Mouse (Mus musculus) heart, postnatal 0 days (tissue): ENCODE measurements around the gene Rraga. TPM values are rescaled to one million over a fixed set of nuclear protein-coding genes. Genes with fewer than 3 reads are reported as not detected.
A peak's percentile ranks its signal among the peaks of the same experiment; 100 is the strongest.
"Not testable (repeated sequence)": the region's sequence is repeated elsewhere in the genome, so short reads cannot be mapped to it uniquely, and the experiment has no call there.

Experiments
- ATAC-seq: fragments of 200-750 bp; cut with Nextera tagmentation; 2 replicates; pipeline ENCODE4 v1.8.0; 2017; ENCODE audit warnings: low read depth, moderate number of reproducible peaks, moderate library complexity; ENCODE audit not compliant: insufficient read depth
- DNase-seq: peaks from one replicate; pipeline ENCODE4 v3.0.0-alpha.2; 2016; ENCODE audit warnings: low spot score
- H3K27ac ChIP-seq: fragments of 300-500 bp; sonication (generic); 2 replicates; pipeline ENCODE4 v1.5.1; 2014; ENCODE audit warnings: low read depth, mild to moderate bottlenecking
- H3K27me3 ChIP-seq: fragments of 300-500 bp; sonication (generic); 2 replicates; pipeline ENCODE4 v1.6.1; 2014; ENCODE audit warnings: low read length, mixed read lengths; ENCODE audit not compliant: control insufficient read depth, insufficient read depth
- H3K36me3 ChIP-seq: fragments of 300-500 bp; sonication (generic); replicated peaks from 2 replicates; pipeline ENCODE4 v1.6.1; 2014; ENCODE audit warnings: low read length, mixed read lengths; ENCODE audit not compliant: control insufficient read depth, insufficient read depth
- H3K4me1 ChIP-seq: fragments of 300-500 bp; sonication (generic); 2 replicates; pipeline ENCODE4 v1.6.1; 2014; ENCODE audit warnings: antibody characterized with exemption; ENCODE audit not compliant: control insufficient read depth, insufficient read depth
- H3K4me2 ChIP-seq: fragments of 300-500 bp; sonication (generic); 2 replicates; pipeline ENCODE4 v1.6.1; 2014; ENCODE audit warnings: low read depth, mild to moderate bottlenecking, low read length, moderate library complexity
- H3K4me3 ChIP-seq: fragments of 300-500 bp; sonication (generic); 2 replicates; pipeline ENCODE4 v1.5.1; 2014; ENCODE audit warnings: low read depth, low read length
- H3K9ac ChIP-seq: fragments of 300-500 bp; sonication (generic); replicated peaks from 2 replicates; pipeline ENCODE4 v1.6.1; 2014; ENCODE audit warnings: low read depth, low read length, mixed read lengths
- H3K9me3 ChIP-seq: fragments of 300-500 bp; sonication (generic); replicated peaks from 2 replicates; pipeline ENCODE4 v1.6.1; 2016; ENCODE audit warnings: low read length; ENCODE audit not compliant: control insufficient read depth
- CTCF ChIP-seq: IDR thresholded peaks from 2 replicates; pipeline ENCODE4 v1.5.1; 2016; ENCODE audit warnings: antibody characterized with exemption, control low read depth, low read depth
- EP300 ChIP-seq: IDR thresholded peaks from 2 replicates; pipeline ENCODE4 v1.6.1; 2016; ENCODE audit warnings: antibody characterized with exemption, low read depth
- WGBS: fragments of 180-500 bp; shearing (Covaris S2); extraction: QIAGEN DNeasy Blood & Tissue Kit; methylation state at CpG from one replicate; pipeline ENCODE4 v1.1.7; 2014; 5-methylcytosine and 5-hydroxymethylcytosine counted together
- polyA plus RNA-seq: library from polyadenylated mRNA; unstranded; fragments of >200 nt; fragmentation: Nextera tagmentation; extraction: Ambion mirVana; gene quantifications from 2 replicates; pipeline ENCODE4 v1.2.1, GENCODE M21; 2015
- total RNA-seq: library from RNA; depleted of rRNA; stranded (reverse); fragments of >200 nt; gene quantifications from 2 replicates; pipeline ENCODE4 v1.2.3, GENCODE M21; 2014; ENCODE audit warnings: low replicate concordance

Rraga gene
- total and polyA plus RNA-seq, 2 experiments from 2014 or later, result 8.5 to 50.7 TPM

- H3K4me2 ChIP-seq, result peak within 1 kb of the TSS; percentile 94
- H3K4me1 ChIP-seq, result peaks cover 5% of the 10 kb centered on the region; the same call in 1 of the 2 replicates
- peak within 1 kb of the TSS; percentile 74 for H3K9ac ChIP-seq
- no peaks in the 10 kb centered on the region for H3K27me3 ChIP-seq
- peak within 1 kb of the TSS; percentile 78 for H3K27ac ChIP-seq
- no peaks in the 10 kb centered on the region for H3K9me3 ChIP-seq
- peaks cover 6% of the 10 kb centered on the region; the same call in 1 of the 2 replicates for H3K36me3 ChIP-seq
- DNase-seq, result peak; percentile 100
- TF ChIP-seq EP300 (no peak), CTCF (no peak)
- ATAC-seq, result peak; percentile 100
- H3K4me3 ChIP-seq, result peak within 1 kb of the TSS; percentile 89
- WGBS, result under 1% methylated on average over 59 of the region's 59 CpGs
Measured at GRCm38 (mm10) chr4:86611524-86612288, 36.2 kb downstream of the Rraga start, which contains the start of gene Haus6. Gene Haus6 (minus strand): TSS chr4:86612055.

- H3K27me3 ChIP-seq, result no peaks in the 10 kb centered on the region
- WGBS, result 27% methylated on average over 8 of the region's 8 CpGs
- peaks cover 5% of the 10 kb centered on the region; the same call in 1 of the 2 replicates for H3K4me1 ChIP-seq
- DNase-seq (no peak), ATAC-seq (peak; percentile 22)
- TF ChIP-seq EP300, result no peak; the same call in 1 of the 2 replicates
- TF ChIP-seq CTCF, result no peak
- H3K9me3 ChIP-seq, result no peaks in the 10 kb centered on the region
- H3K9ac ChIP-seq, result peak overlapping the region; percentile 50; the same call in 1 of the 2 replicates
- H3K36me3 ChIP-seq, result peaks cover 3% of the 10 kb centered on the region; the same call in 1 of the 2 replicates
- H3K4me3 ChIP-seq, result peak overlapping the region; percentile 89
- H3K4me2 ChIP-seq, result peak overlapping the region; percentile 94
- peak overlapping the region; percentile 78 for H3K27ac ChIP-seq
Measured at GRCm38 (mm10) chr4:86612289-86612620, 36.8 kb downstream of the Rraga start.

DNA sequence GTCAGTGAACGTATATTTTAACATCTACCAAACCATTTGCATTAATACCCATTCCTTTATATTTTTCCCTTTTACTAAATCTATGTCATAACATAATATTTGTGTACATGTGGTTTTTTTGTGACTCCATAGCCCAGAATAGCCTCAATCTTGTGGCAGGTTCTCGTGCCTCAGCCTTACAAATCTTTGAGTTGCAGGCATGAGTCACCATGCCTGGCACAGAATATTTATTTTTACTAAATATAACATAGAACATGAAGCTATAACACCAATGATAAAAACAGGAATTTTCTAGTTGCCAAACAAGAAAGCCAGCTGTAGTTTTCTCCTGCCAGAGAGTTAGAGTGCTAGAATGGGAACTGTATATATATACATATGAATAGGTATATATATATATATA, 45.0 kb downstream of the Rraga start:
- ATAC-seq (no peak), DNase-seq (no peak)
- no peaks in the 10 kb centered on the region for H3K9me3 ChIP-seq
- no peaks in the 10 kb centered on the region for H3K27me3 ChIP-seq
- H3K4me2 ChIP-seq, result no peak overlapping the region
- no peaks in the 10 kb centered on the region for H3K36me3 ChIP-seq
- no peaks in the 10 kb centered on the region for H3K4me1 ChIP-seq
- H3K4me3 ChIP-seq, result no peak overlapping the region
- TF ChIP-seq EP300 (no peak), CTCF (no peak)
- 35% methylated on average over 2 of the region's 2 CpGs for WGBS
- H3K27ac ChIP-seq, result no peak overlapping the region
- no peak overlapping the region for H3K9ac ChIP-seq

DNA sequence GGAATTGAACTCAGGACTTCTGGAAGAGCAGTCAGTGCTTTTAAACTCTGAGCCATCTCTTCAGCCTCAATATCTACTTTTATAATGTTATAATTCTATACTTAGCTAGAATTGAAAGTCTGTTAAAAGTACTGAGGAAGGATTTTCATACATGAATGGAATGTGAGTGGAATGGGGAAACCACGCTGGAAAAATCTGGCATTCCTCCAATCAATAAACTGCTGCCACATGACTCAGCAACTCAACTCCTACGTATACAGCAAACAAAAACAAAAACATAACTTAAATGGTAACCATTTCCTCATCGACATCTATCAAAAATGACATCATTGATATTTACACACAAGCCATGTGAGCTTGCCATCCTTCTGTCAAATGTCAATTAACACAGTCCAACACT, 46.6 kb downstream of the Rraga start:
- no peak for ATAC-seq
- Histone ChIP-seq H3K9me3 (no peaks in the 10 kb centered on the region), H3K4me3 (no peak overlapping the region), H3K4me2 (no peak overlapping the region), H3K36me3 (no peaks in the 10 kb centered on the region), H3K4me1 (no peaks in the 10 kb centered on the region), H3K27me3 (no peaks in the 10 kb centered on the region), H3K27ac (no peak overlapping the region), H3K9ac (no peak overlapping the region)
- WGBS, result 42% methylated on average over 3 of the region's 3 CpGs
- no peak for TF ChIP-seq CTCF
- no peak for TF ChIP-seq EP300
- no peak for DNase-seq

- not testable (repeated sequence) for H3K27me3 ChIP-seq, ATAC-seq
- 96% methylated on average over 1 of the region's 1 CpGs for WGBS
Measured at GRCm38 (mm10) chr4:86622532-86622931, 47.1 kb downstream of the Rraga start.

DNA sequence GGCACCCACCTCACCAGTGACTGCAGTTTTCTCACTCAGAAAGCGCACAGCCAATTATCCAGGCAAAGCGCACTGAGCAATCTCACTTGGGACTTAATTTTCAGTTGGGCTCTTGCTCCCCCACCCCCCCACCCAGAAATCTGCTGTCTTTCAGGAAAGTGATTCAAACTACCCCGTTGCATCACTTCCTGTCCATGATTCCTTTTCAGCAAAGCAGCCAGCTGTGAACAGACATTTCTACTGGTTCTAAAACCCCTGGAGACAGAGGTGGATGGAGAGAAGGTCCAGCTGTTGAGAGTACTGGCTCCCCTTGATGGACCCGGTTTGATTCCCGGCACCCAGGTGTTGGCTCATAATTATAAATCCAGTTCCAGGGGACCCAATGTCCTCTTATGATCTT, 50.0 kb downstream of the Rraga start:
- ATAC-seq (no peak), DNase-seq (peak; percentile 12)
- 68% methylated on average over 5 of the region's 5 CpGs for WGBS
- H3K4me3 ChIP-seq, result no peak overlapping the region
- H3K4me2 ChIP-seq, result no peak overlapping the region
- H3K36me3 ChIP-seq, result no peaks in the 10 kb centered on the region
- no peak overlapping the region for H3K9ac ChIP-seq
- H3K27me3 ChIP-seq, result no peaks in the 10 kb centered on the region
- no peaks in the 10 kb centered on the region for H3K9me3 ChIP-seq
- H3K27ac ChIP-seq, result no peak overlapping the region
- no peaks in the 10 kb centered on the region for H3K4me1 ChIP-seq
- no peak for TF ChIP-seq EP300
- no peak for TF ChIP-seq CTCF

More at GRCm38 (mm10) chr4:86622532-86622931, 47.1 kb downstream of the Rraga start:
- H3K9ac ChIP-seq, H3K4me1 ChIP-seq, DNase-seq, H3K36me3 ChIP-seq, H3K4me2 ChIP-seq, H3K9me3 ChIP-seq, H3K27ac ChIP-seq, H3K4me3 ChIP-seq: not testable (repeated sequence)

GRCm38 (mm10) chr4:86626496-86626895, 51.0 kb downstream of the Rraga start:
- H3K27me3 ChIP-seq, H3K9me3 ChIP-seq, H3K9ac ChIP-seq, DNase-seq, H3K4me3 ChIP-seq, H3K36me3 ChIP-seq, H3K4me2 ChIP-seq, H3K27ac ChIP-seq, H3K4me1 ChIP-seq, ATAC-seq: not testable (repeated sequence)
- WGBS, result 85% methylated on average over 7 of the region's 7 CpGs
